Mouse (Mus musculus) MEL (cell line): ENCODE data around the gene Hinfp.

Source experiments
- CHD2 ChIP-seq: IDR thresholded peaks from 2 replicates; pipeline ENCODE4 v1.6.1; 2011; ENCODE audit warnings: low read length, improper control_type of control experiment
- CTCF ChIP-seq, 3 experiments: IDR thresholded peaks in 2 of 3; conservative IDR thresholded peaks in 1 of 3; 2 replicates each; pipeline ENCODE4 v1.5.1; 2011 to 2012; ENCODE audit warnings: low read length in 3 of 3, low read depth in 2 of 3, mild to moderate bottlenecking in 2 of 3, improper control_type of control experiment in 1 of 3, inconsistent platforms in 1 of 3, mixed read lengths in 1 of 3, moderate library complexity in 1 of 3; ENCODE audit not compliant: control insufficient read depth in 1 of 3, insufficient read depth in 1 of 3, poor library complexity in 1 of 3, severe bottlenecking in 1 of 3
- EP300 ChIP-seq, 2 experiments: IDR thresholded peaks; 2 replicates each; pipeline ENCODE4 v1.6.1; 2011; ENCODE audit warnings: improper control_type of control experiment in 2 of 2, low read length in 2 of 2, low read depth in 1 of 2, mild to moderate bottlenecking in 1 of 2
- GATA1 ChIP-seq: IDR thresholded peaks from 2 replicates; pipeline ENCODE4 v1.6.1; 2011; ENCODE audit warnings: low read depth, low read length, improper control_type of control experiment
- HCFC1 ChIP-seq: IDR thresholded peaks from 2 replicates; pipeline ENCODE4 v1.6.1; 2012; ENCODE audit warnings: low read depth, mild to moderate bottlenecking, inconsistent platforms, low read length, improper control_type of control experiment, moderate library complexity
- JUND ChIP-seq: IDR thresholded peaks from 2 replicates; pipeline ENCODE4 v1.6.1; 2011; ENCODE audit warnings: low read depth, mild to moderate bottlenecking, improper control_type of control experiment, low read length
- NELFE ChIP-seq: IDR thresholded peaks from 2 replicates; pipeline ENCODE4 v1.6.1; 2011; ENCODE audit warnings: low read depth, low read length, improper control_type of control experiment
- POLR2A ChIP-seq, 2 experiments: IDR thresholded peaks; 2 replicates each; pipeline ENCODE4 v1.6.1; 2011 to 2012; ENCODE audit warnings: low read length in 2 of 2, mild to moderate bottlenecking in 2 of 2, control low read depth in 1 of 2, improper control_type of control experiment in 1 of 2, low read depth in 1 of 2, moderate library complexity in 1 of 2; ENCODE audit not compliant: control insufficient read depth in 1 of 2, insufficient read depth in 1 of 2, poor library complexity in 1 of 2
- POLR2AphosphoS5 ChIP-seq: IDR thresholded peaks from 2 replicates; pipeline ENCODE4 v1.6.1; 2012; ENCODE audit warnings: low read depth, borderline replicate concordance, mild to moderate bottlenecking, inconsistent platforms, low read length, moderate library complexity, mixed read lengths
- TAL1 ChIP-seq: IDR thresholded peaks from 2 replicates; pipeline ENCODE4 v1.6.1; 2012; ENCODE audit warnings: mild to moderate bottlenecking, inconsistent platforms, low read length, moderate library complexity, mixed read lengths
- ZC3H11A ChIP-seq: IDR thresholded peaks from 2 replicates; pipeline ENCODE4 v1.6.1; 2012; ENCODE audit warnings: low read depth, mild to moderate bottlenecking, inconsistent platforms, low read length, improper control_type of control experiment

DNA sequence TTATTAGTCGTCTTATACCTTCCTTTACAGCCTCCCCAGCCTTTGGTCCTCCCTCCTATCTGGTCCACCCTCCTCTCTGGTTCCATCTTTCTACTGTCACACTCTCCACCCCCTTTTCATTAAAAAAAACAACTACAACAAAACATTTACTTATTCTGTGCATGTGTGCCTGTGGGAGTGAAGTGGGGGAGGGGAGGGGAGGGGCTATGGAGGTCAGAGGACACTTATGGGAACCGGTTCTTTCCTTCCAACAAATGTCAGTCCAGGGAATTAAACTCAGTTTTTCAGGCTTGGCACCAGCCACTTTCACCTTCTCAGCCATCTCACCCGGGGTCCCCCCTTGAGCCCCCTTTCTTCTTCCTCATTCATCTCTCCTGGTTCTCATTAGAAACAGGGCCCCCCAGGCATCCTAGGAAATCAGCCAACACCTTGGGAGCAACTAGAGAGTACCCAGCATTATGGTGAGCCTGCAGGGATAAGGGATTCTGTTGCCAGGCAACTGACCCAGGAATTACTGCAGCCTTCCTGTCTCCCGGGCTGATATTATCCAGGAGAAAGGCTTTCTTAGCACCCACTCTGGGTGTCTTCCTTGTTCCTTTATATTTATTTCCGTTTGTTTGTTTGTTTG, 50.8 kb downstream of the Hinfp start:
- TF ChIP-seq JUND: no peak
- no peak for TF ChIP-seq CHD2
- TF ChIP-seq POLR2A (IDR thresholded peaks at IDR 0.05; ENCODE audit: control insufficient read depth in 1 of 2, insufficient read depth in 1 of 2, low read depth in 1 of 2, low read length in 2 of 2, poor library complexity in 1 of 2): no peak
- TF ChIP-seq POLR2AphosphoS5: no peak
- no peak for TF ChIP-seq GATA1
- no peak for TF ChIP-seq EP300 (IDR thresholded peaks at IDR 0.05; ENCODE audit: low read depth in 1 of 2, low read length in 2 of 2)
- no peak for TF ChIP-seq CTCF (IDR thresholded peaks at IDR 0.05 in 2 of 3, conservative IDR thresholded peaks at IDR 0.05 in 1 of 3; ENCODE audit: control insufficient read depth in 1 of 3, insufficient read depth in 1 of 3, low read depth in 2 of 3, low read length in 3 of 3, poor library complexity in 1 of 3, severe bottlenecking in 1 of 3)
- no peak for TF ChIP-seq TAL1
- no peak for TF ChIP-seq NELFE
- no peak for TF ChIP-seq ZC3H11A
- no peak for TF ChIP-seq HCFC1
